Mouse (Mus musculus) testis, adult 2 months (tissue): ENCODE measurements around the gene Ocrl.

Experiments
- CTCF ChIP-seq: fragments of 200-500 bp; IDR thresholded peaks from 2 replicates; pipeline ENCODE4 v1.5.1; 2012; ENCODE audit warnings: low read depth, mild to moderate bottlenecking, inconsistent platforms, low read length, moderate library complexity; ENCODE audit not compliant: control insufficient read depth, insufficient read depth, insufficient replicate concordance
- POLR2A ChIP-seq: fragments of 200-500 bp; IDR thresholded peaks from 2 replicates; pipeline ENCODE4 v1.6.1; 2012; ENCODE audit warnings: low read depth, mild to moderate bottlenecking, inconsistent platforms, low read length, moderate library complexity; ENCODE audit not compliant: control insufficient read depth

DNA sequence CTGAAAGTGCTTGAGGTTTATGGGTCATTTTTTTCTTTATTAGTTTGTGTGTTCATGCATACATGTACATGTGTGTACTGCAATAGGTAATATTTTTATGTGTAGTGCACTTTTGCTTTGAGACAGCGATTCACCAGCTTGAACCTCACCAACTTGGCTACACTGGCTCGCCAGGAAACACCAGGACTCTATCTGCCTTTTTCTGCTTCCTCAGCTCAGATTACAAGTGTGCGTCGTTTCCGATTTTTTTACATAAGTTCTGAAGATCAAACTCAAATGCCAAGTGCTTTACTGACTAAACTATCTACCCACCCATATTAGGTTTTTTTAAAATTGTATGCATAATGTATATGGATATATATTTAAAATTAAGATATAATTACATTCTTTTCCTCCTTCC is 8.4 kb downstream of the Ocrl start:
- TF ChIP-seq CTCF (no peak), POLR2A (no peak)
